Mouse (Mus musculus): Measurements from ENCODE around the gene Prrt4. TPM values are rescaled to one million over a fixed set of nuclear protein-coding genes. Genes with fewer than 3 reads are reported as not detected.

The Prrt4 gene
- total RNA-seq, 2 experiments from 2014 or later, result 3.2 to 3.6 TPM

DNA sequence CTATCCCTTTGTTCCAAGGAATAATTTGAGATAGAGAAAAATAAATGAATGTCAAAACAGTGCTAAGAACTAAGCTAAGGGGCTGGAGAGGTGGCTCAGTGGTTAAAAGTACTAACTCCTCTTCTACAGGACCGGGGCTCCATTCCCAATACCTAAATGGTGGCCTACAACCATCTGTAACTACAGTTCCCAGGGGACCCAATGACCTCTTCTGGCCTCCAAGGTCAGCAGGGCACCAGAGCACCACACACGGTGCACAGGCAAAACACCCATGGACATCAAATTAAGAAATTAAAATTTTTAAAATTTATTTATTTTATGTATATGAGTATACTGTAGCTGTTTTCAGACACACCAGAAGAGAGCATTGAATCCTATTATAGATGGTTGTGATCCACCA lies 18.6 kb downstream of the Prrt4 start:
- no peak for DNase-seq (ENCODE audit: extremely low spot score in 1 of 2, low spot score in 1 of 2)

- DNase-seq (ENCODE audit: extremely low spot score in 1 of 2, low spot score in 1 of 2), result no peak
These were observed 23.1 kb downstream of the Prrt4 start for GRCm38 (mm10) chr6:29156326-29156725.

GRCm38 (mm10) chr6:29150001-29150400 lies 29.4 kb downstream of the Prrt4 start:
- DNase-seq (ENCODE audit: extremely low spot score in 1 of 2, low spot score in 1 of 2), result no peak

GRCm38 (mm10) chr6:29147407-29148010 lies 31.9 kb downstream of the Prrt4 start:
- no peak for DNase-seq (ENCODE audit: extremely low spot score in 1 of 2, low spot score in 1 of 2)

DNA sequence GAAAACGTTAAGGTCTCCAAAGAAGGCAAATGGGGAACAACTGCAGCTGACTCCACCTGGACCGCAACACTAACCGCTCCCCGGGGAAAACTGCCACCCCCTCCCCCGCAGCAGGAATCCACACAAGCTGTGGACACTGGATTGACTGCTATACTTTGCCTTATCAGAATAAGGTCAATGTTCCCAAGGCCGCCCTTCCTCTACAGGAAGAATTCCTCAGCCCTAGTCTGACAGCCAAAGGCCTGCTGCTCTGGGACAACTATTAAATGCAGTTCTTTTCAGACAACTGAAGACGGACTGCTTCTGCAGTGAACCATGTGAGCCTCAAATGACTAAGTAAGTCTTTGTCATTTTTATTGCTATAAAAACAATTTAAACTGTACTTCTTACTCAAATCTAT lies 32.7 kb downstream of the Prrt4 start:
- no peak for DNase-seq (ENCODE audit: extremely low spot score in 1 of 2, low spot score in 1 of 2)

DNA sequence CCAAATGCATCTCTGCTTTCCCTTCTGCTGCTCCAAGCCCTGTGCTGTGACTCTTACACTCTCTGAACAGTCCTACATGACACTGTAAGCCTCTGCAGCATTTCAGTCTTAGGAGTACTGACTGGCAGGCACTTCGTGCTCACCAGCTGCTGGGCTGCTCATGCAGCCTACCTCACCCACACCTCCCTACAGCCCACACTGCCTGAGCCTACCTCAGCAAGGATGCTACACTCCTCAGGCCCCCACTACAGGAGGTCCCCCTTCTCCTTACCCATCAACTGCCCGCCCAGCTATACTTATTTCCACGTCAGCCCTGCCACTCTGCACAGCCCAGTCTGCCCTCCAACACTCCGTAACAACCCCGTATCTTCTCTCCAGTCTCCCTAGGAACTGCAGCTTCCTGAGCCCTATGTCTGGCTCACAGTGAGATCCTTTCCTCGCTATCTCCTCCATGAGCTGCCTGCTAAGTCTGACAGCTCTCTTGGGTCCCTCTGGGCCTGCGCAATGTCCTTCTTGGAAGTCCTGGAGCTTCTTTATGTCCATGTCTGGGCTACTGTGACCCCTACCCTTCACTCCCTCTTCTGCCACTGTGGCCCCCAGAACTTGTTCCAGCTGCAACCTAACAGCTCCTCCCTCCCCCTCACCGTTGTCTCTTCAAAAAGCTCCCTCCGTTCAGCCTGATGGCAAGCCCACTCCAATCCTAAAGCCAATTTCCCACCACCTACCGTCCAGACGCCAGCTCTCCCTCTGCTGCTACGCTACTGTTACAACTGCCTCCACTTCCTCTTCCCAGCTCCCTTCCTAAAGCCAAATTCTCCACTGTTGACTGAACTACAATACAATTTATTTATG lies 33.7 kb downstream of the Prrt4 start:
- no peak for DNase-seq (ENCODE audit: extremely low spot score in 1 of 2, low spot score in 1 of 2)

GRCm38 (mm10) chr6:29144971-29145370 lies 34.4 kb downstream of the Prrt4 start:
- no peak for DNase-seq (ENCODE audit: extremely low spot score in 1 of 2, low spot score in 1 of 2)

GRCm38 (mm10) chr6:29143608-29144007 lies 35.8 kb downstream of the Prrt4 start:
- peak; percentile 50 to 84 for DNase-seq (ENCODE audit: extremely low spot score in 1 of 2, low spot score in 1 of 2)

GRCm38 (mm10) chr6:29137441-29137840 lies 41.9 kb downstream of the Prrt4 start:
- DNase-seq (ENCODE audit: extremely low spot score in 1 of 2, low spot score in 1 of 2), result no peak

GRCm38 (mm10) chr6:29133100-29133499 lies 46.3 kb downstream of the Prrt4 start:
- no peak for DNase-seq (ENCODE audit: extremely low spot score in 1 of 2, low spot score in 1 of 2)

- DNase-seq (ENCODE audit: extremely low spot score in 1 of 2, low spot score in 1 of 2), result no peak
These were observed 52.4 kb downstream of the Prrt4 start for GRCm38 (mm10) chr6:29126878-29127426.

- DNase-seq (ENCODE audit: extremely low spot score in 1 of 2, low spot score in 1 of 2), result no peak
These were observed 59.4 kb downstream of the Prrt4 start for GRCm38 (mm10) chr6:29119990-29120389.

Small RNA genes lying within 50 kb of the gene (microRNA-seq; reads per million reads assigned to microRNA genes)
- 0 reads per million in 2 experiments for gene Gm24303

Other genes starting within 250 kb of the Prrt4 start
- gene Lep, start 119.4 kb downstream of the Prrt4 start, total RNA-seq (2021), result not detected
- 10 to 100 TPM; 35.6 to 49.6 TPM for gene Rbm28, start 14.6 kb downstream of the Prrt4 start, total RNA-seq (2021)
- gene Impdh1, start 36.8 kb upstream of the Prrt4 start, total RNA-seq (2021), result 10 to 100 TPM; 44.4 to 48.3 TPM
- 1 to 10 TPM; 4.6 to 6.6 TPM for gene Hilpda, start 92.9 kb upstream of the Prrt4 start, total RNA-seq (2021)
- gene Fam71f2, start 100.0 kb upstream of the Prrt4 start, total RNA-seq (2021), result 1 to 10 TPM in 1 of 2 experiments, not detected in 1; 1.0 TPM
- gene Fam71f1, start 139.6 kb upstream of the Prrt4 start, total RNA-seq (2021), result not detected
- 10 to 100 TPM; 69.6 to 72.7 TPM for gene Calu, start 168.5 kb upstream of the Prrt4 start, total RNA-seq (2021)
- under 1 TPM; 0.19 to 0.20 TPM for gene Opn1sw, start 208.9 kb upstream of the Prrt4 start, total RNA-seq (2021)
- 10 to 100 TPM; 59.8 to 60.9 TPM for gene Ccdc136, start 216.7 kb upstream of the Prrt4 start, total RNA-seq (2021)

Data from layer of hippocampus, postnatal 25 days (tissue).